Mouse (Mus musculus): ENCODE measurements around the gene Fgb.
A peak's percentile ranks its signal among the peaks of the same experiment; 100 is the strongest.

Fgb gene

DNA sequence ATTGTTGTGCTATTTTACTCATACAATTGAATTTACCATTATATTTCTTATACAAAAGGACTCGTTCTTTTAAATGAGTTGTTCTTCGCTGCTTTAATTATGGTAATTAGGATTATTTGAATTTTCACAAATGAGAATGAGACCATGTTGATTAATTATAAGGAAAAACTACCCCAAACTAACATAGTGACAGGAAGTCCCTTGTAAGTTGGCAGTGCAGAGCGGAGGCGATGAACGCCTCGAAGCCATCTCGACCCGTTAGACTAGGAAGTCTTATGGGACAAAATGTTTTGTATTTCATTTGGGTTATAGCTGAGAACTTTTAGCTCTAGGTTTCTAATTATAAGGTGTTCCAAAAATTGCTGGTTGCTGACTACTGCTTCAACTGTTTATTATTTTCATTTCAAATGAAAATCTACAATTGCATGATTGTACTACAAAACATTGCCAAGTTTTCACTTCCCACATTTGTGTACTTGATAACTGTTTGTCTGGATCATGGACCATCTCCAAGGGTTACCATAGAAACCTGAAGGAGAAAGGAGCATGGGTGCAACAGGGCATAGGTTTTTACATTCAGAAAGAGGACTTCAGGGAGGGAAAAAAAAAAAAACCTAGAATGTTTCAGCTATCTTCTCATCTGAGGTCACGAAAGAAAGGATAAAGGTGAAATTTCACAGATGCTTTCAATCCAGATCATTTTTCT lies 22.0 kb downstream of the Fgb start:
- no peak for DNase-seq (ENCODE audit: low spot score)

DNA sequence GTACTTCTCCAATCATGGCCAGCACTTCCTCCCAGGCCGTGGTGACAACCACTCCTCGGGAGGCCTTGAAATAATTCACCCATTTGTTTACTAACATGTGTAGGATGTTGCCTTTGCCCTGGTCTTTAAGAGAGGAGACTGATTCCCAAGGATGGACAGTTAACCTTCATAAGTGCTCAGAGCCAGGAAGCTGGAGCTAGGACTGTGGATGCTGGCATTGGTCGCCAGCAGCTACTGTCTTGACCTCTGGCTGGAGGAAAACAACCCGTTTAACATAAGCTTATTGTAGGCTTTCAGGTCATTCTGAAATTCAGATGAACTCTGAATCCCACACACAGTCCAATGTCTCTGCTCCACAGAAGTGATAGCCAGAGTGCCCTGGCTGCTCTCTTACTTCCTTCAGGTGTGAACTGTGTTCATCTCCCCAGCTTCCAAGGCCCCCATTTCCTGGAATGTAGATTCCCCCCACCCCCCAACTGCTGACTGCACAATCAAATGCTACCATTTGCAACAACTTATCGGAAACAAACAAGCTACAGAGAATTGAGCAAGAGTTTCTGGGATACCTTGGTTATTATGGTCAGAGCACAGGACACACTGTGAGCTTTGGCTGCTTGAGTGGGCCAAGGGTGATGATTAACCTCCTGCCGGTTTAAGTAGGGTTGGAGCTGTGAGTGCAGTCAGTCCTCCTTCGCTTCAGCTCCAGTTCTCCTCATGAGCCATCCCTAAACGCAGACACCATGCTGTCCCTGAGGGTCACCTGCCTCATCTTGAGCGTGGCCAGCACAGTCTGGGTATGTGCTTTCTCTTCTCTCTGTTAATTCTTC lies 24.0 kb downstream of the Fgb start, which contains the start of gene Fga:
Fga (plus strand) TSS at position 602 of the 827 bp plus-strand sequence.
- no peak for DNase-seq (ENCODE audit: low spot score)

DNA sequence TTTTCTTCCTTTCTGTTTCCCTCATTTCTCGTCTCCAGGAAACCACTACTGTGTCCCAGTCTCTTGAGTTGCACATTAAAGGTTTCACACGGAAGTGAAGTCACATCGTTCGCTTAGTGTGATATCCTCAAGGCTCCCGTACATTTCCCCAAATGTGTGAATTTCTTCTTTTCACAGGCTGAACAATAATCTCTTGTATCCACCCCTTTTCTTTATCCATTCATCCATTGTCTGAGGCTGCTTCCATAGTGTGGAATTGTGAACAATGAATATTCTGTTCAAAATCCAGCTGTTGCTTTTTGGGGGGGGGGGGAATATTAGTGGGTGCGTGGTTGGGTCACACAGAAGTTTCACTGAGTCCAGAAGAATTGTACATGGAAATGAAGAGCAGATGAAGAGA lies 24.6 kb downstream of the Fgb start:
- DNase-seq (ENCODE audit: low spot score) = no peak

DNA sequence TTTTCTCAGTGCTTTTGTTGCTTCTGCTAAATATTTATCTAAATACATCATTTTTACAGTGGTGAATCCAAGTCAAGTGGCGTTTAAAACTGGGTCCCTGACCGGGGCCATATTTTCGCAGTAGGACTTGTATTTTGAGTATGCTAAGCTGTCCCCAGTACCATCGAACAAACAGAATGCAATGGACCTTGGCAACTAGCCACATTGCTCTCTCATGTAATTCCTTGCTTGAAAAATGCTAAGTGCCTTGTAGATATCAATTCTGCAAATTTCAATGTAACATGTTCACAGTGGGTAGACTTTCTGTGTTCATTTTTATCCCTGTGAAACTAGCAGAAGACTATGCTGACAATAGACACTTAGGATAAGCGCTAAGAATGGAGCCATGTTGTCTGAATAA lies 28.5 kb downstream of the Fgb start:
- DNase-seq (ENCODE audit: low spot score) = no peak

DNA sequence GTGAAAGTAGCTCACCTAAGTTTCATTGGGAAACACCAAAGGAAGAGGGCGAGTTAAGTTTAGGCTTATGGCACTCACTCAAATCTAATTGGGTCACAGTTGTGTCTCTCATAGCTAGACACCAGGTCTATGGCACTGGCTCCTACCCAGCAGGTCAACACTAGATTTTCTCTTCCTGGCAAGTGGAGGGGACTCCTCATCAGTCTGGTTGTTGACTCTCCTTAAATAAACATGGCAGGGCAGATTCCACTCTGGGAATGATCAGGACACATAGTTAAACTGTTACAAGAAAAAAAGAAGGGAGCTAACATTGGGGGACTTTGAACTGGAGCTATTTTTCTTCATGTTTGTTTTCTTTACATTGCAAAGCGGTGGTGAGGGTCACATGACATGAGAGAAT lies 29.3 kb downstream of the Fgb start:
- DNase-seq (ENCODE audit: low spot score) = no peak

DNA sequence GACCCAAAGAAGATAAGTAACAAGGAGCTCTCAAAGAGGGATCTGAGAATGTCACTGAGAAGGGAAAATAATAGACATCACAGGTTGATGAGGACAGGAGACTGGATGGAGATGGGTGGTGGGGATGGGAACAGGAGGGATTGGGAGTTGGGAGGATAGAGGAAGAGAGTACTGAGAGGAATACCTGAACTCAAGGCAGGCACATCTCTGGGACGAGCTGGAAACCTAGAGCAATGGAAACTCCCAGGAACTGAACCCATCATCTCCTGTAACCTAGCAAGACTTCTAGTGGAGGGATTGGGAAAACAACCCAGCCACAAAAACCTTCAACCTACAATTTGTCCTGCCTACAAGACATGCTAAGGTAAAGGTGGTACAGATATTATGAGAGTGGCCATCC lies 33.4 kb downstream of the Fgb start:
- no peak for DNase-seq (ENCODE audit: low spot score)

DNA sequence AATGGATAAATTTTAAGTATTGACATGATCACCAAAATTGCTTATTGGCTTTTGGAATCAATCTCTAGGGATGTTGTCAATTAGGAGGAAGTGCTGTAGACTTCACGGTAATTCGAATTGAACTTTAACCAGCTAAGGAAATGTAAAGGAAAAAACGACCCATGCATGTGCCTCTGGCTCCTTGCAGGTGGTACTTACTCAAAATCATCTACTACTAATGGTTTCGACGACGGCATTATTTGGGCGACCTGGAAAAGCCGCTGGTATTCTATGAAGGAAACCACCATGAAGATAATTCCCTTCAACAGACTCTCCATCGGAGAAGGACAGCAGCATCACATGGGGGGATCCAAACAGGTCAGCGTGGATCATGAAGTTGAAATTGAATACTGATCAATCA lies 35.7 kb downstream of the Fgb start:
- no peak for DNase-seq (ENCODE audit: low spot score)

DNA sequence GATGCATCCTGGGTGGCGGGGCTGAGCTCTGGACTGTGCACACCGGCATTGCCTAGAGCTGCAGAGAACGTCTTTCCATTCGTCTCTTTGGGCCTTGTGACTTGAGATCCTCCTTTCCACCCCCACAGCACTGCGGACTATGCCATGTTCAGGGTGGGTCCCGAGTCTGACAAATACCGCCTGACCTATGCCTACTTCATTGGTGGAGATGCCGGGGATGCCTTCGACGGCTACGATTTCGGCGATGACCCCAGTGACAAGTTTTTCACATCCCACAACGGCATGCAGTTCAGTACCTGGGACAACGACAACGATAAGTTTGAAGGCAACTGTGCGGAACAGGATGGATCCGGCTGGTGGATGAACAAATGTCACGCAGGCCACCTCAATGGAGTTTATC lies 37.0 kb downstream of the Fgb start:
- no peak for DNase-seq (ENCODE audit: low spot score)

DNA sequence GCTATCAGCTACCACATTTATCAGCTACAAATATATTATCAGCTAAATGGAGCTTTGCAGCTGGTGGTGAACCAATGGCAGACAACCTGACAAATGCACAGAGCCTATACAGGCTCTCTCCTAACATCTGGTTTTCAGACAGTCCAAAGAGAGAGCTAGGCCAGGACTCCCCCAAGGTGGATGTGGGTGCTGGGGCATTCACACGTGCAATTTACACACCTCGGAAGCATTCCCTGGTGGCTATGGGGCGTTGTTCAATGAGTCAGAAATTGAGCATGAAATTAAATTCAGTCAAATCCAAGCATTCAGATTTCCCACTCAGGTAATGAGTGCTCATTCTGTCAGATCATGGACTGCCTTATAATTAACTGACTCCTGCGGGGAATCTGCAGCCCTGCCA lies 38.1 kb downstream of the Fgb start:
- DNase-seq (ENCODE audit: low spot score) = no peak

DNA sequence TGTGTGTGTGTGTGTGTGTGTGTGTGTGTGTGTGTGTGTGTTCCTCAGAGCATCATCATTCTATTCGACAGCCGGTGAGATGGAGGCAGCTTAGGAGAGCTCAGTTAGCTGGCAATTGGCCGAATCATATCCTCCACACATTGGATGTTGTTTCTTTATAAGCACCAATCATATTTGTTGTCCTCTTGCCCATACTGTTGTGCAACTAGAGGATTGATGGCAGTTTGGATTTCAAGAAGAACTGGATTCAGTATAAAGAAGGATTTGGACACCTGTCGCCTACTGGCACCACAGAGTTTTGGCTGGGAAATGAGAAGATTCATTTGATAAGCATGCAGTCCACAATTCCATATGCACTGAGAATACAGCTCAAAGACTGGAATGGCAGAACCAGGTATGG lies 38.5 kb downstream of the Fgb start:
- no peak for DNase-seq (ENCODE audit: low spot score)

DNA sequence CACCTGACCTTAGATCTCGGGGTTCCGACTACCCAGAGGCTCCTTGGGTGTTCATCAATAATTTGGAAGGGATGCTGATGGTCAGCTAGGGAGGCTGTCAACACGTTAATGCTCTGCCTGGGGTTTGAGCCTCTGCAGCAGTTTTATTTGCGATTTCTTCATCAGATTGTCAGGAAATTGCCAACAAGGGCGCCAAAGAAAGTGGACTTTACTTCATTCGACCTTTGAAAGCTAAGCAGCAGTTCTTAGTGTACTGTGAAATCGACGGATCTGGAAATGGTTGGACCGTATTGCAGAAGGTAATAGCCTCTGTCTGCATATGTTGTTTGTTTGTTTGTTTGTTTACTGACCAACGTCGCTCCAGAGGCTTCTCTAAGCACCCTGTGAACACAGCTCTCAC lies 39.4 kb downstream of the Fgb start:
- DNase-seq (ENCODE audit: low spot score) = no peak

DNA sequence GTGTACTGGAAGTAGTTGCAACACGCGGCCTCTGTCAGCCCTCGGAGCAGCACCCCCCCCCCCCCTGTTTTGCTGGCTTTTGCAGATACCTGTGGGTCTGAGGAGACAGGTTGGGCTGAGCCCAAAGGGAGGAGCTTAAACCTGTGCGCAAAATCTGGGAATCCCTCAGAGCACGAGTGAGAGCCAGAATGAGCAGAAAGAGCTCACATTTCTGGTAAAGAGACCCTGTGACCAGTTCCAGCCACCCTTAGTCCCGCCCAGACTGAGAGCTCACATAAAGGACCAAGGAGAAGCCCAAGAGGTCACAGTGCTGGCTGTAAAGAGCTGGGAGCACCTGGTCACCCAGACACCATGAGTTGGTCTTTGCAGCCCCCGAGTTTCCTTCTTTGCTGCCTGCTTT lies 42.1 kb downstream of the Fgb start, which contains the start of gene Fgg:
Fgg (plus strand) TSS at position 168 of the 400 bp plus-strand sequence.
- no peak for DNase-seq (ENCODE audit: low spot score)

DNA sequence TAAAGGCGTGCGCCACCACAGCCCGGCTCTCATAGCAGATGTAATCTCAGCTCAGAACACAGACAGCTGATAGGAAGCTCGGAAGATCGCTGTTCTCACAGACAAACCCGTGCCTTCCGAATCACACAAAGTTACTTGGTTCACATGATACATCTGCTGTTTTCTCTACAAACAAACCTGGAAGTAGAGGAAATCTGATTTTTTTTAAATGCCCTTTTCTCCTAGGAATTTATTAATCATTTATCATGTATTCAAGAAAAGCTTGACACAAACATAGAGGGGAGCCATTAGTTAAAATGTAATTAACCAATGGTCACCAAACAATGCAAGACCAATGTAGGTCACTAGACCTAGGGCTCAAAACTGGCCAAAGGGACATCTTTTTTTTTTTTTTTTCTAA lies 44.9 kb downstream of the Fgb start:
- no peak for DNase-seq (ENCODE audit: low spot score)

DNA sequence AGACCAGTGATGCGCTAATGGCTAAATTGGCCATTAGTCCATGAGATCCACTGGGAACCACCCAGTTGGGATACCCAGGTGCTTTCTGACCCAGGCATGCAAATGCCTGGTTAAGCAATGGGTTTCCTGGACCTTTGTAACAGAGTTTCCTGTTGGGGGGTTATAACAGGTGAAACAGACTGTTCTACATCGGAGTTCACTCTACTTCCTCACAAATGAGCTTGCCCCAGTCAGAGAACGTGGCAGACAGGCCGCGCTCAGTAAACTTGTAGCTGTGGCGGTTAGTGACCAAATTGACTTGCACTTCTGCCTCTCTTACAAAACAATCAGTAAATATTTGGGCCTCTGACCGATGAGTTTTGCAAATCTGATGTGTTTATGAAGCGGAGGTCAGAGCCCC lies 46.6 kb downstream of the Fgb start:
- DNase-seq (ENCODE audit: low spot score) = no peak

DNA sequence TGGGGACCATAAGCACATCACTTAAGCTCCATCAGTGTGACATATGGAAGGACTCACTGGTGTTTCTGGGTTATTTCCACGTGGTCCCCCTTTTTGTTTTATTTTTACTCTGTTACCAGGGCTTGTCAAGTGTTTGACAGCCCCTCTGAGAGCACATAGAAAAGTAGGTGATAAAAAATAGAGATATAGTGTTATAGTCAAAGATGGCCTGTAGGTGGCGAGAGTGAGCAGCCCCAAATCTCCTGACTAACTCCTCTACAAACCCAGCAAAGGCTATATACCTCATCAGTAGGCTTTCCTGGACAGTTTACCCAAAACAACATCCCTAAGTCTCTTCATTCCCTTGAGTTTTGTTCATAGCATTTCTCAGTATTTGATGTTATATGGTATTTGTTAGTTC lies 47.5 kb downstream of the Fgb start:
- DNase-seq (ENCODE audit: low spot score) = no peak

DNA sequence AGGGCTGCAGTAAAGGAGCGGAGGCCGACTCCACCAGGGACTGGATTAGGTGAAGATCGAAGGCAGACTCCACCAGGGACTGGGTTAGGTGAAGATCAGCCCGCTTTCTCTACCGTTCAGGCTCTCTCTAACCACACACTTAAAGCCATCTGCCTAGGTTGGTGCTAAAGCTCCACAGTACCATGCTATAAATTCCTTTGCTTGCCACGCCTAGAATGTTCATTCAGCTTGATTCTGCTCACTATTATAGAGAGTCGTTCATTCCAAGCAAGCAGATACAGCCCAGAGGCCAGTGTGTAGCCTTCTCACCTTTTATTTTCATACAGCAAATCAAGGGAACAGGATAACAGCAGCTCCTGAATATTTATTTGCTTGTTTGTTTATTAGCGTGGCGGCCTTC lies 49.7 kb downstream of the Fgb start:
- DNase-seq (ENCODE audit: low spot score) = no peak

DNA sequence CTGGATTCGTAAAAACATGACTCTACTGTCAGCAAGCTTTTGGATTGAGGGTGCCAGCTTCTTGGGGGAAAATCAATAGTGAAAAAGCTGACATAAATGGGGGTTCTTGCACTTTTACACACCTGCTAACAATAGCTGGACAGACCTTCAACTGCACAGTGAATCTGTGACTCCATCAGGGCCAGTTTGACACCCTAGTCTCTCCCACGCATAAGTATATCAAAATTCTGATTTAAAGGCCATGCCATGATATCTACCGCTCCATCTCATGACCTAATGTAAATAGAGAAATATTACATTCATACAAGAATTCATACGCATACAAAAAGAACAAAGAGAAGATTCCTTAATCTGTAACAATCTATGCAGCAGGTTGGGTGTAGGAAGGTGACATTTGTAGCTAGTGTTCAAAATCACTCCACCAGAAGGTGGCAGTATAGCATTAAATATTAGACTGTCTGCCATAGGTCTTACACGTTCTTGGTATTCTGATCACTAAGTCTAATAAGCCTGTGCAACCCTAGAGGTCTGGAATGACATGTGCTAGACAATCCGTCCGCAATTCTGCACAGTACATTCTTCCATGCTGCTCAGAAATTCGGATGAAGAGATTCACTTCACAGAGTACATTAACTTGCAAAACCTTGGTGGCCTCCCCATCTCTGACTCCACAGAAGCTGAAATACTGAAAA lies 50.7 kb downstream of the Fgb start:
- no peak for DNase-seq (ENCODE audit: low spot score)

DNA sequence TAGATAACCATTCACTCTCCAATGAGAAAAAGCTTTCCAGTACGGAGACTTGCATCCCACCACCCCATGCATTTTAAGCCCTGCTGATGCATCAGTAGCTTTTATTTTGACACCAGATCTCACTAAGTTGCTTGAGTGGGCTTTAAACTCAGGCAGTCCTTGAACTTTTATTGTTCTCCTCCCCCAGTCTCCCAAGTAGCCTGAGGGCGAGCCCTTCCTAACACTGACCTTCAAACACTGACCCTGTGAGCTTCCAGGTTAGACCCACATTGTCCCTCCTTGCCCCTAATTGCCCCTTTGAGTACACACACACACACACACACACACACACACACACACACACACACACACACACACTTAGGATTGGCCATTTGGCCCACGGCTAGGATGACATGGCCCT lies 53.0 kb downstream of the Fgb start:
- DNase-seq (ENCODE audit: low spot score) = no peak

DNA sequence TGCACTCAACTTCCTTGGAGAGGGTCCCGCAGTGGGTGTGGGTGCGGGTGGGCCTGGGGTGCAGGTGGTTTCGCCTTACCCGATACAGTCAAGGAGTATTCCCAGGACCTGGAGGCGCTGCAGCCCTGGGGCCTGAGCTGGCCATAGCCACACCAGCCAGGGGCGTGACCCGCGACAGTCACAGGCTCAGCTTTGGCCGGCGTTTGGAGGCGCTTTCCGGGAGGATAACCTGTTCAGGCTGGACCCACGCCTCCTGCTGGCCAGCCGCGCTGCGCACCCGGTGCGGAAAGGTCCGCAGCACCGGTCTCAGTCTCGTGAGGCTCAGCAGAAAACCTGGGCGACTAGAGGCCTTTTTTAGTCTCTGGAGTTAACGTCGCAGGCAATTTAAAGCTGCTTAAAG lies 54.3 kb downstream of the Fgb start:
- peak; percentile 73 for DNase-seq (ENCODE audit: low spot score)

DNA sequence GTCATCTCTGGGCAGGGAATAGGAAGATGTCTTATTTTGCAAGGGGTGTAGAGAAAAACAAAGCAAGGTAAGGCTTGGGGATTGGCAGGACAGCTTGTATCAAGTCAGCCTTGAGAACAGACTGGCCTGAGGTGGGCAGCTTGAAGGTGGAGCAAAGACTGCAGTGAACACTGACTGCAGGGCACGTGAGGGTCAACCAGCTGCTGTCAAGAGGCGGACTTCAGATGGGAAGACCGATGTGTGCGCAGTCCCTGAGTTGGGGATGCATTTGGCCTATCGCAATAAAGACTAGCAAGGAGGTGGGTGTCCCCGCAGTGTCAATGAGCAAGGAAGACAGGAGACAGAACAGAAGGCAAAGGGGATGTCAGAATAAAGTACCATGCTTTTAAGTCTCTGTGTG lies 56.7 kb downstream of the Fgb start:
- DNase-seq (ENCODE audit: low spot score) = no peak

DNA sequence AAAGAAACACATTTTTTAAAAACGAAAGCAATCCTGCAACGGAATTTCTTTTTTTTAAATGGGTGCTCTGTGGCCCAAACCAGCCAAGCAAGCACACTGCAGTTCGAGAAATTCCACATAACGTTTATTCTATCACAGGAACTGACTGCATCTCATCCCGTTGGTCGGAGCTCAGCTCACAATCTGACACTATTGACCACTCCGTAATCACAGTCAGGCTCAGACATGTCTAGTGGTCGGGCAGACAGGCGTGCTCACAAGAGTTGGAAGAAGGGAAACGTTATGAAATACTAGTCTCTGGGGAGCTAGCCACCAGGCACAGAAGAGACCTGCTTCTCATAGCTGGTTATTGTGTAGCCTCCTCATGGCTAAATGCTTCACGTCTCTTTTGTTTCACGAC lies 57.7 kb downstream of the Fgb start:
- DNase-seq (ENCODE audit: low spot score) = no peak

All from ovary, postnatal 36 days (tissue).